Mouse (Mus musculus) left cerebral cortex, postnatal 36 days (tissue): Measurements from ENCODE around the gene Prkch. TPM values are rescaled to one million over a fixed set of nuclear protein-coding genes. Genes with fewer than 3 reads are reported as not detected.

ENCODE experiments used
- DNase-seq, 2 experiments: peaks; one replicate each; pipeline ENCODE4 v3.0.0; 2021 to 2022; ENCODE audit warnings: low spot score in 2 of 2, mixed read lengths in 1 of 2
- intact Hi-C: fragments of 180-260 bp; cut with DNase I; formaldehyde crosslinking; loops from one replicate; pipeline ENCODE4 v1.15.1; 2025
- total RNA-seq, 2 experiments: library from RNA; stranded (reverse); gene quantifications; 2 replicates each; pipeline ENCODE4 v1.2.3; 2021

Prkch gene
- total RNA-seq, 2 experiments from 2014 or later = 4.6 to 6.0 TPM

DNA sequence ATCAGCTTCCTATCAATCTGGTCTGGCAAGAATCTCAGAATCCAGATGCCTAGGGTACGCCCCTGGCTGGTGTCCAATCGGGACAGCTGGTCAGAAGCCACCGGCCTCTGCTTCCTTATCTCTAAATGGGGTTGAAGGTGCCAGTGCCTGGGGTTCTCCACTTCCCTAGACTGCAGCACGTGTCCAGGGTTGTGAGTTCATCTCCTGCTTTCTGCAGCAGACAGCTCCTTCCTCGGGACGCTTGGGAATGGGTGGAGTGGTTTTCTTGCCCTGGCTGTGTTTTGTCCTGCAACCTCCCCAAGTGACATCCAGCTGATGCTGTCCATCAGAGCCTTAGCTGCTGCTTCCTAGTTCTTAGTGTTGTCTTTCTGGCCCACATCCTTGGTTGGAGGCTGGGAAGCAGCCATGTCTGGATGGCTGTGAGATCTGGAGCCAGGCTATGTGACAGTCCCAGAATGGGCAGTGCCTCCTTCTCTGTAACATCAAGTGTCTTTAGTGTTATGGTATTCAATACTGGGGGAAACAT, 116.0 kb downstream of the Prkch start:
- no peak for DNase-seq
- intact Hi-C loops = no loop called here

DNA sequence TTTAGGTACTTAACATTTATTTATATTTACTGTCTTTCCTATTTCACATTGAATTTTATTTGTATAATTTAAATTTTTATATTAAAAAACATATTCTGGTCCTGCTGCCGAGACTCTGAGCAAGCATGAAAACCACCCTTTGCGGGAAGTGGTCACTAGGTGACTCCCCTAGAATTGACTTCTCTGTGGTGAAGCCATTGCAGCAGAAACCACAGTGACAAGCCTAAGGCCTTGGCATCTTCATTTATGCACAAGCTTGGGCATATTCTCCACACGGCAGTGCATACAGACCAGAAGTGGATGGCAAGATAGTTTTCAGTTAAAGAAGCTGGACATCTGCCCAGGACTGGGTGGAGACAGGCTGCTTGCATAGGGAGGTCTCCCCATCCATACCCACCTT, 117.4 kb downstream of the Prkch start:
- intact Hi-C loops = no loop called here
- DNase-seq = no peak

GRCm38 (mm10) chr12:73704382-73704781, 119.8 kb downstream of the Prkch start:
- DNase-seq = no peak
- intact Hi-C loops = no loop called here

DNA sequence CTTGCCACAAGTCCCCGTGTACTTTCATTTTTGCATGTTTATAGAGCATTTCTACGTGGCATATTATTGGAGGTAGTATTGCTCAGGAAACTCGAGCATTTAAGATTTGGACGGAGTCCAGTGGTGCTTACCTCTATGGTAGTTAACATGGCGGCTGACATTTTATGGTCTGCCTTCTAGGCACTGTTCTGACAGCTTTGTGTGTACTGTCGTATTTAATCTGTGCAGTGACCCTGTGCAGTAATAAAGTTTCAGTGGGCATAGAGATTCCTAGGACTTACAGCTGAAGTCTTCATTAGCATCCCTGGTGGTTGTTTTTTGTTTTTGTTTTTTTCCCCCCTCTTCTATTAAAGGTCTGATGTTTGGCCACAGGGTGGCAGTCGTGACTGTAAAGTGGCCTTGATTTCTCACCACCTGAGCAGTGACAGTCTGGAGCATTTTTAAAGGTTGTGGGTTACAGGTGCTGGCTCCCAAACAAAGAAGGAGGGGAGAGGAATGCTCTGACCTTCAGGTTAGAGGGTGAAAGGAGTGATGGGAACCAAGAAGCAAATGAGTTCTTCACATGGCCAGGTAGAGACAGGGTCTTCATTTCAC, 120.6 kb downstream of the Prkch start:
- intact Hi-C loops = loop anchor here (1.0 to 5.0 kb wide), 4 partner anchors 202 to 612 kb away; partner anchors contain the start of gene Gm11042
- DNase-seq = peak; percentile 28 to 48

DNA sequence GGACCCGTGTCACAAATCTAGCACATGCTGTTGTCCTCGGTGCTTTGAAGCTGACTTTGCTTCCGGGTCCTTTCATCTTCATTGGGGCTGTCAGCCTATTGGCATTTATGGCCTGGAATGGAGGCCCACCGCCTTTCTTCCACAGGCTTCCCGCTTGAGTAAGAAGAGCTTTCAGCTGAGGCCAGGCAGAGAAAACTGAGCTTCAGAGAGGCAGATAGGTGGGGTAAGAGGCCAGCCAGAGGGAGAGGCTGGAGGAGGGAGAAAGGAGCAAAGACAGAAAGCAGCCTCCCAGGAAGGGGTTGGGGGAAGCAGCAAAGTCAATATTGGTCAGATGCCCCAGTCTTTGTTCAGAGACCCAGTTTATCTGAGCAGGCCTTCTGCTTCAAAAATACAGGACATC, 123.9 kb downstream of the Prkch start:
- intact Hi-C loops = loop anchor here (5.0 kb wide), 3 partner anchors 199 to 609 kb away; partner anchors contain the start of gene Gm11042
- no peak for DNase-seq

- peak; percentile 15 to 32 for DNase-seq
- intact Hi-C loops = loop anchor here (5.0 kb wide), 3 partner anchors 198 to 608 kb away; partner anchors contain the start of gene Gm11042
Observed at GRCm38 (mm10) chr12:73708920-73709319, 124.3 kb downstream of the Prkch start.

DNA sequence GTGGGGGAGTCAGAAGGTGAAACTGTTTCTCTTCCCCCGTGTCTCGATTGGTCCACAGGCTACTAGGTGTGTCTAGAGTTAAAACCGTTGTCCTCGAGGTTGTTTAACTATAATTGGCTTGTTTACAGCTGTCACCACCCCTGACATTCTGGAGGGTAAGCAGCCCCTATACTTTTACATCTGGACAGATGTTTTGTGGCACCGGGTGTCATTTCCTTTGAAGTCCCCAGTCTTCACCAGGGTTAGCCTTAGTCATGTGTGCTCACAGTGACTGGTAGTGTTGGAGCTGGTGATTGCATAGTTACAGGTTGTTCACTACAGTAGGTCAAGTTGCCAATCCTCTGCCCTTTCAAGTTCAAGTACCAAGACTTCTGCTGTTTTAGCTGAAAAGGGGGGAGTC, 126.2 kb downstream of the Prkch start:
- intact Hi-C loops = no loop called here

GRCm38 (mm10) chr12:73712122-73712521, 127.5 kb downstream of the Prkch start:
- DNase-seq = no peak
- intact Hi-C loops = no loop called here

More for the DNA sequence above, 126.2 kb downstream of the Prkch start:
- no peak for DNase-seq

- intact Hi-C loops = no loop called here
Observed at GRCm38 (mm10) chr12:73714589-73714988, 130.0 kb downstream of the Prkch start.

GRCm38 (mm10) chr12:73715331-73715730, 130.7 kb downstream of the Prkch start:
- intact Hi-C loops = no loop called here
- DNase-seq = no peak

More at GRCm38 (mm10) chr12:73714589-73714988, 130.0 kb downstream of the Prkch start:
- no peak for DNase-seq

- intact Hi-C loops = no loop called here
Observed at GRCm38 (mm10) chr12:73715954-73716731, 131.5 kb downstream of the Prkch start.

GRCm38 (mm10) chr12:73718036-73718435, 133.4 kb downstream of the Prkch start:
- intact Hi-C loops = no loop called here

More at GRCm38 (mm10) chr12:73715954-73716731, 131.5 kb downstream of the Prkch start:
- DNase-seq = no peak

GRCm38 (mm10) chr12:73719816-73720215, 135.2 kb downstream of the Prkch start:
- intact Hi-C loops = no loop called here
- no peak for DNase-seq

More at GRCm38 (mm10) chr12:73718036-73718435, 133.4 kb downstream of the Prkch start:
- no peak for DNase-seq

DNA sequence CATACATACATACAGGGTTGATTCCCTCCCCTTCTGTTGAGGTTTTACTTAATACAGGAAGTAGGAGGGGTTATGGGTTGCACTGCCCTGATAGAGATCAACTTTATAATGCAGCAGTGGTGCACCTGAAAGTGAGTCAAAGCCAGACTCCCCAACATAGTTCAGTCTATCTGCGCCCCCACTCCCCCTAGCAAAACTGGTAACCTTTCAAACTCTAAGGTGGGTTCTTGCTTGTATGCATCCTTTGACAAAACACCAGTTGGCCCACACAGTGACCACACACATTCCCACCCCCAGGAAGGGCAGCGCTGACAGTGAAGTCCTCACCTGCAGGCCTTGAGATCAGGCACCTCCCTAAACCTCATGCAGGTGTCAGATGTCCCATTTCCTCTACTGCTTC, 135.9 kb downstream of the Prkch start:
- DNase-seq = no peak
- intact Hi-C loops = no loop called here

DNA sequence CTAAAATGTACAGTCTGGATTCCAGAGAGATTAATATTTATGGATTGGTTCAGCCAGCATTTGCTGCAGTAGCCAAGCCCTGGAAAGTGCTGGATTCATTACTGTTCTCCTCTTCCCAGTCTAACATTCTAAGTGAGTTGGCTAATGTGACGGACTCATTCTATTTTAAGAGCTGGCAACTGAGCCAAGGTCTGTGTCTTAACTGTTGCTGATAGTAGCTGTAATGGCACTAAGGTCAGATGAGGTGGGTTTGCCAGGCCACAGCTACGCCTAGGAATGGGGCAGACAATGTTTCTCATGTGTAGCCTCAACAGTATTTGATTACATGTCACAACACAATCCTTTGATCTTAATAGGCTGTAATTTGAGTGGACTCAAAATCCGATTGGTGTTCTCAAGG, 137.5 kb downstream of the Prkch start:
- intact Hi-C loops = no loop called here
- DNase-seq = no peak

- intact Hi-C loops = no loop called here
- no peak for DNase-seq
Observed at GRCm38 (mm10) chr12:73723067-73723466, 138.5 kb downstream of the Prkch start.

GRCm38 (mm10) chr12:73723887-73724286, 139.3 kb downstream of the Prkch start:
- intact Hi-C loops = no loop called here
- DNase-seq = no peak

GRCm38 (mm10) chr12:73725825-73726604, 141.4 kb downstream of the Prkch start:
- intact Hi-C loops = no loop called here
- peak in 1 of 2 experiments; percentile 9 for DNase-seq

- no peak for DNase-seq
- intact Hi-C loops = no loop called here
Observed at GRCm38 (mm10) chr12:73727046-73727445, 142.4 kb downstream of the Prkch start.

- DNase-seq = no peak
- intact Hi-C loops = no loop called here
Observed at GRCm38 (mm10) chr12:73730603-73731002, 146.0 kb downstream of the Prkch start.
